Mouse (Mus musculus) right cerebral cortex, postnatal 14 days (tissue): ENCODE measurements around the gene Ngly1.
A peak's percentile ranks its signal among the peaks of the same experiment; 100 is the strongest.
"Not testable (repeated sequence)": the region's sequence is repeated elsewhere in the genome, so short reads cannot be mapped to it uniquely, and the experiment has no call there.

Experiments
- DNase-seq: peaks from one replicate; pipeline ENCODE4 v3.0.0; 2022

Gene Ngly1

DNA sequence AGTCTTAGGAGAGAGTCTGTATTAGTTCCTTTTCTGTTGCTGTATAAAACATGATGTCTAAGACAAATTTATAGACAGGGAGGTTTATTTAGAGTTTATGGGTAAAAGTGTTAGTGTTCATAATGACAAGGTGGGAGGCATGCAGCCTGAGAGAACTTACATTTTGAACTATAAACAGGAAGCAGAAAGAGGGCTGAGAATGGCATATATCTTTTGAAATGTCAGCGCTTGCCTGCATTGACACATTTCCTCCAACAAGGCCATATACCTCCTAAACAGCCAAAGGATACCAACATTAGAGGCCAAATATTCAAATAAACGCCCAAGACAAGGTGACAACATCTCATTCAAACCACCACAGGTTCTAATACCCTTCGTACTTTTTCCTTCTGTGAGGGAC is 12.8 kb downstream of the Ngly1 start:
- DNase-seq: no peak

DNA sequence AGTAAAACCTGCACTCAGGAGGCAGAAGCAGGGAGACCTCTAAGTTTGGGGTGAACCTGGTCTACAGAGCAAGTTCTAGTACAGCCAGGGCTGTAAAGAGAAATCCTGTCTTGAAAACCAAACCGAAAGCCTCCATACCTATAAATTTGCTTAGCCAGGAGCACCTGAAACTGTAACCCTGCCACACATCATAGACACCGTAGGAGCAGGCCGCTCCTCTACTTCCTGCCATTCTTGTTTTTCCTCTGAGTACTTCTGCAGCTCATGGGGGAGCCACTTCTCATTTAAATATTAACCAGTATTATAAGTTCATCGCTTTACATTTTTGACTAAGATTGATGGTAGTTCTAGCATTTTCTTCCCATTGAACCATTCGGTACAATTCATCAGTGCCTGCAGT is 17.9 kb downstream of the Ngly1 start:
- no peak for DNase-seq

DNA sequence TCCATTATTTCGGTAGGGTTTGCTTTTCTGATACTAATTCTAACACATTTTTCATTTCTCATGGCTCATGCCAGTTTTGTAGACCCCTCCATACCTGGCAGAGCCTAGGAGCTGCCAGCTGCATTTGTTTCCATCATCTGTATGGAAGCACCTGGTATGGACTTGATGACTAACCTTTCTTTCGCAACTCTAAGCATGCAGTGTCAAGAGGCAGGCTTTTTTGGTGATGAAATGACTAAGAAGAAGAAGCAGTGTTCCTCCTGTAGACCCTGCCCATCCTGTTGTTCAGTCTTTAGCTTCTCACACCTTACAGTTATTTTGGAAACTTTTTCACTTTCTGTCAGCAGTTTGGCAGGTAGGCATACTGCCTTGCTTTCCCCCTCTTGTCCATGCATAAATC is 20.7 kb downstream of the Ngly1 start:
- no peak for DNase-seq

DNA sequence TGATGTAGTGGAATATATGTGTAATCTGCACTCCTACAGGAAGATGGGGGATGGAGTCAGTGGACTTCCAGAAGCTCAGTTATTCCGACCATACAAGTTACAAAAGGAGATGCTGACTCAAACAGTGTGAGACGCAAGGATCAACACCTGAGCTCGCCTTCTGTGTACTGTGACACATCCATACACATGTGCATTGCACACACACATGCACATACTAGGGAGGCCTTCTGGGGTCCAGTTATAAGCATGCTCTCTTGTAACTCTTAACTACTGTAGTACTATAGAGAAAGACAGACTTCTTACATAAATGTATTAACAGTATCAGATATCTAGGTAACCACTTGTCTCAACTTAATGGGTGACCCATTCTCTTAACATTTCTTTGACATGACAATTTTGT is 24.6 kb downstream of the Ngly1 start:
- no peak for DNase-seq

DNA sequence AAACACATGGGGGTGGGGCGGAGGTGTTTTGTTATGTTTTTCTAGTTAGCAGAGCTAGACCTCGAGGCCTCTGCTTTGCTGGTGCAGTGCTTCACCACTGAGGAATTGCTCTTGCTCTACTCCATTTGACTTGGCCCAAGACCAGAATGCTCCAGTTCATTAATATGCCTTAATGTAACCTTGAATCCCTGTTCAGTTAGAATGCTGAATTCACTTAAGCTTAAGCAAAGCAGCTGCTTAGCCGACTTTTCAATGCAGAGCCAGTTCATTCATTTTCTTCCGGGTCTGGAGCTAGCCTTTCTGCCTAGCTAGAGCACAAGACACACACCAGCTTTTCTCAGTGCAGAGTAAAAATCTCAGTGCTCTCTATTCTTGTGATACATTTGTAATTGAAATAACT is 30.1 kb downstream of the Ngly1 start:
- no peak for DNase-seq

DNA sequence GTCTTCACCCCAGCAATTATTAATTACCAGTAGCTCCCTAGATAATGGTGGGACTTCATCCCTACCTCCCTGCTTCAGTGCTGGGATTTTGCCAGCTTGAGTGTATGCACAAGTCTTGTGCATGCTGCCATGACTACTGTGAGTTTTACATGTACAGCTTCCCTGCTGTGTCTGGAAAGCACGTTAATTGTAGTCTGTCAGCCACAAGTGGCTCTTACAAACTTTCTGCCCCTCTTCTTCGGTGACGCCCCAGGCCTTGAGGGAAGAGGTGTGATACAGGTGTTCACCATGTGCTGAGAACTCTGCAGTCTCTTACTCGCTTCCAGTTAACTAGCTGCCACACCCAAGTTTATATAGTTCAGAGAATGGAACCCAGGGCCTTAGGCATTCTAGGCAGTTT is 34.9 kb downstream of the Ngly1 start:
- DNase-seq: no peak

DNA sequence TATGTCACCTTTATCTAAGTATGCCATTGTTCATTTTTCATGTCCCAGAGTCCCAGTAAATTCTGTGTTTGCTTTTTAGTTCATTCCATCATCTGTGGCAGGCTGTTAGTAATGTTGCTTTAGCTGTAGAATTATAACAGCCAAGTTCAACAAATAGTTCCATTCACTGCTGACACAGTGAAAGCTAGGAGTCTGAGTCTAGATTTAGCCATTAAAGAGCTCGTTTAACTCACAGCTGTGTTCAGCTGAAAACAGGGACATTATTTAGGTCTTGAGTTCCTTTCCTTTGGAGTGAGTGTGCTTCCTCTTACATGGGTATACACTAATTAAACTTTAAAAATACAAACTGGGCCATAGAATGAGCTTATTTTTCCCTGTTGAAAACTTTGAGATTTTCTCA is 43.3 kb downstream of the Ngly1 start:
- DNase-seq: no peak

DNA sequence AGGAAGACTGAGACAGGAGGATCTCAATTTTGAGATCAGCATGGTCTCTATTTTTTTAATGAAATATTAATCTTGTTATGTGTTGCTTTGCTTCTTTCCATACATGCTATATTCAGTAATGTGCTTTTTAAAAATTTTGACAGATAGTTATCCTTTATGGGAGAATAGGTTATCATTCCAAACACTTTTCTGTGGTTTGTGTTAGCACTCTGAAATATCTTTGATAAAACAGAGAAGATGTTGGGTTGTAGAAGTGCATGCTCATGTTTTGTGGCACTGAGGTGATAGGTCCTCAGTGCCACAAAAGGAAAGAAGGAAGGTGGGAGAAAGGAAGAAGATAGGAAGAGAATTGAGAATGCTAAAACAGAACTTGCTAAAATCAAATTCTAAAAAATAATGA is 43.9 kb downstream of the Ngly1 start:
- no peak for DNase-seq

DNA sequence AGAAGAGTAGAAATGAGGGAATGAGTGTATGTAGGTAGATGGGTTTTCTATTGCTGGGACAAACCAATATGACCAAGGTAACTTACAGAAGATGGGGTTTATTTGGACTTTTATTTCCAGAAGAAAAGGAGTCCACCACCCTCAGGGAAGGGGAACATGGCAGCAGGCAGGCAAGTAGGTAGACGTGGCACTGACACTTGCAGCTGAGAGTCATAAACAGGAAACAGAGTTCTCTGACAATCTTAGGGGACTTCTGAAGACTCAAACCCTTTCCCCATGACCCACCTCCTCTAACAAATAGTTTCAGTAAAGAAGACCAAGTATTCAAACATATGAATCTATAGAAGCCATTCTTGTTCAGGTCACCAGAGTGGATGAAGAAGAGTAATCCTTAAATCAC is 44.8 kb downstream of the Ngly1 start:
- no peak for DNase-seq

DNA sequence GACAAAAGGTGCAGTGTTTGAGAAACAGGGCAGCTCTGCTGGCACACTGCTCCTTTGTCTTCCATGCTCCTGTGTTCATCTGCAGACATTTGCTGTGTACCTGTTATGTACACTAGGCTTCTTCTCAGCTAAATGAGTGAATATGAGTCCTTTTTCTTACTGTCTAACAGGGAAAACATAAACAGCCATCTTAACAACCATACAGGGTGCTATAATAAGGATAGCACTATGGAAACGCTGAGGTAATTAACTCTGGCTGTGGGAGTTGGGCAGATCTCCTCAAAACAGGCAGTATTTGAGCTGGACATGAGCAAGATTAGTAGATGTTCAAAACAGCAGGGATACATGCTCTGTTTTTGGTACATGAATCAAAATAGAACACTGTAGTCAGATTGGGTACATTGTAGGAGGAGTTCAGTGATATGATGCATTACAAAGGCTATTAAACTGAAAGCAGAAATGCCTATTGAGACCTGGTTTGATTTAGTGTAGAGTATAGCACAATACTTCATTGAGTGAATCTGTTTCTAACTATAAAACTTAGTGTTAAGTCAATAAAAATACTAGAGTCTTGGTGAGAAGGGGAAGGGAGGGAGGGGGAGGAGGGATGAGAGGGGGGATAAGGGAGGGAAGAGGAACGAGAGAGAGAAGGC is 47.9 kb downstream of the Ngly1 start:
- no peak for DNase-seq

DNA sequence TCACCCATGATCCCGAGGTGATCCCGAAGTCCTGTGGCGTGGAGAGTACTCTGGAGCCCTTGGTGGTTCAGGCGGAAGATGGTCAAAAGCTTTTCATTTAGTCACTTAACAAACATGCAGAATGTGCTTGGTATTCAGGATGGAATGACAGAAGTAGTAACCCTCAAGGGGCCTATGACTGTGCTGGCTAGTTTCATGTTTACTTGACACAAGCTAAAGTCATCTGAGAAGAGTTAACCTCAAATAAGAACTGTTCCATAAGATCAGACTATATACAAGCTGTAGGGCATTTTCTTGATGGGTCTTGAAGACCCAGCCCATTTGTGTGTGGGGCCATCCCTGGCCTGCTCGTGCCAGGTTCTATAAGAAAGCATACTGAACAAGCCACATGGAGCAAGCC is 52.7 kb downstream of the Ngly1 start:
- no peak for DNase-seq

DNA sequence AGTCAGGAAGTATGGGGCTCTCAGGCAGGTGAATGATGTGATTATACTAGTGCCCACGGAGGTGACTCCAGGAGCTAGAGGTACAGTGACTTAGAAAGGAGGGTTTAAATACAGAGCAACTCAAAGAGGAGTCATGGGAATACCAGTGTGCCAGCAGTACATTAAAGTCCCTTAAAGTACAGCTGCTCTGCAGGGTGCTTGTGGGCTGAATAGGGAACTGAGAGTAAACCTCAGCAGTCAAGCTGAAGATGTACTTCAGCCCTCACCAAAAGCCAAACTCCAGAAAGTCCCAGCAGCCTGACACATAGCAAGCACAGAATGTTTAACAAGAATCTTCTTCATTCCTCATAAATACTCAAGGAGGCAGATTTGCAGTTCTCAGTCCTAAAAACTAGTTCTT is 53.6 kb downstream of the Ngly1 start:
- no peak for DNase-seq

DNA sequence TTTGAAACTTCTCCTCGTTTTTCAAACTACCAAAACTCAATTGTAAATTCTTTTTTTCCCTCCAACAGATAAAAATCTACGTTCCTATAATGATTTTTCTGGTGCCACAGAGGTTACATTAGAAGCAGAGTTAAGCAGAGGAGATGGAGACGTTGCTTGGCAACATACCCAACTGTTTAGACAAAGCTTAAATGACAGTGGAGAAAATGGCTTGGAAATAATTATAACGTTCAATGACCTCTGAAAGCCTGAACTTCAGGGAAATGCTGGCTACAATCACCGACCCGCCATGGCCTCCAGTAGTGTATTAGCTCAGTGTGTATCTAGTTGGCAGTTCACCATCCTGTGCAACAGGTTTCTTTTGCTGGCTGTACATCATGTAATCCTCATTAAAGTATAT is 61.7 kb downstream of the Ngly1 start:
- no peak for DNase-seq

DNA sequence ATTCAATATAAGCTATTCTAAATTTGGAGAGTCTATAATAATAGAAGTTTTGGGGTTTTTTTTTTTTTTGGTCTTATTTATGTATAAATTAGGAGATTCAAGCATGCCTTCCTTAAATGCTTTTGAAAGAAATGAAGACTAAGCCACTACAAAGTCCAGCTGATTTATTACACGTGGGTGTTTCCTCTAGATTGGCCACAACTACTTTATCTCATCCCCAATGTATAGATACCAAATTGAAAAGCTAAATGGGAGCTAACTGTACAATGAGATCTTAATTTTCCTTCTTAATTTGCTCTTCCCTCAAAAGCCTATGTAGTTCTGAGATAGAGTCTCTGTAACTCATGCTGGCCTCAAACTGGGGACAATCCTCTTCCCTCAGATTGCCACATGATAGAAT is 63.5 kb downstream of the Ngly1 start:
- DNase-seq: no peak

DNA sequence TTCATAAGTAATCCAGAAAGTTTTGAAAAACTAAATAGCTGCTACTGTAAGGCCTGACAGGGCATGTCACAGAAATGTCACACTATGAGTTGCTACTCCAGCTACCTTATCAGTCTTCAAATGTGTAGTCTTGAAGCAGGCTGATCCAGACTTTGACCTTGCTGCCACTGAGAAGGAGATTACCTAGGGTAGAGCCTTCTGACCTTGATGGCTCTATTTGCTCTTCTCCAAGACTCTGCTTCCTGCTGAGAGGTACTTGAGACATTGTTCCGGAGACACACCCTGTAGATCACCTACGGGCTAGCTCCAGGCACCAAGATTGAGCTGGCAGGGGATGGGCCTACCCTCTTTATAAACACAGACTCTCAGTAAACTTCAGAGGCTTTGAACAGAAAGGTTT is 64.0 kb downstream of the Ngly1 start:
- not testable (repeated sequence) for DNase-seq

DNA sequence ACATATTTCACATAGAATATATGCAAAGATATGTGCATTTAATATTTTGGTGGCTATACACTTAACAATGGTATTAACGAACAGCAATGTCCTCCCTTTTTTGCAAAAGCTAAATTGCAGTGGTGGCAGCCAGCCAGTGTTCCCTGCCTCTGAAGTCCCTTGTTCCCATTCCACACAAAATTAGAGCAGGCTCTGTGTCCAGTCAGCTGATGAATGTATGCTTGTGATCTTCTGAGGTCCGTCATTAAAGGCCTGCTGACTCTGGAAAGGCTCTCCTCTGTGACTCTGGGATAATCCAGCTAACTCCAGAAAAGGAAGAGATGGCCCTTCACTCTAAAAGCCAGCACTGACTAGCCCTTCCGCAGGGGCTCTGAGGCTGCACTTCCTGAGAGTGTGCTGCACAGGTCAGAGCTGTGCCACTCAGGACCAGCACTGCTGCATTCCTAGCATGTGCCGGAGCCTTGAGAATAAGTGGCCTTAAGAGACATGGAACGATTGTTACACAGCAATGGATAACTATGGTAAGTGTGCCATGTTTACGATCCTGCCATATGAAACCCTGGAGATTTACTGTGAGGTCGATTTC is 64.9 kb downstream of the Ngly1 start:
- no peak for DNase-seq

DNA sequence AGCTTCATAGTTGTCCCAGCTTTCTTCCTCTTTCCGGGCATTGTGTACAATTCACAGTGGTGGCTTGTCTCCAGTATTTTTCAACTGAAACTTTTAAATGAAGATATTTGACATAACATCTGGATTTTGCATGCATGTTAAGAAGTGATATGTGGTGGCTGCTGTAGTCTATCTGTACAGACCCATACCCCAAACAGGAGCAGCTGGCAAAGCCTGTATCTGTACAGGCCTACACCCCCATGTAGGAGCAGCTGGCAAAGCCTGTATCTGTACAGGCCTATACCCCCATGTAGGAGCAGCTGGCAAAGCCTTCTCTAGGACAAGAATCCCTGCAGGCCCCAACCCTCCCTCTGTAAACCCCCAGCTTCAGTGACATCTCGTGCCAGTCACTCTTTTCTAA is 65.8 kb downstream of the Ngly1 start:
- DNase-seq: no peak

DNA sequence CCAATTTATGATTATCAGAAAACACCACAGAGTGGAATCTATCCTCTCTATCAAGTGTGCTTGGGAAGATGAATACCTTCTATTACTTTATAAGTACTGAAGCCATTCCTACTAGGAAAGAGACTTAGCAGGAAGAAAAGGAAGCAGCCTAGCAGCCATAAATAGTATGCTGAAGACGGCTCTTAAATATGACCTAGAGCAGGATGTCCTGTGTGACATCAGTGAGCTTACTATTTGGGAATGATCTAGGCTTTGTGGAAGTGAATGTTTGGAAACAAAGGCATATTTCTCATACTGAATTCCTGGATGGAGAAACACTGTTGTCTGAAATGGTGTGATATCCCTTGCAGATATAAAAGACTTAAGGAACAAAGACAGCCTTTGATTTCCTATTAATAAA is 67.6 kb downstream of the Ngly1 start:
- no peak for DNase-seq

DNA sequence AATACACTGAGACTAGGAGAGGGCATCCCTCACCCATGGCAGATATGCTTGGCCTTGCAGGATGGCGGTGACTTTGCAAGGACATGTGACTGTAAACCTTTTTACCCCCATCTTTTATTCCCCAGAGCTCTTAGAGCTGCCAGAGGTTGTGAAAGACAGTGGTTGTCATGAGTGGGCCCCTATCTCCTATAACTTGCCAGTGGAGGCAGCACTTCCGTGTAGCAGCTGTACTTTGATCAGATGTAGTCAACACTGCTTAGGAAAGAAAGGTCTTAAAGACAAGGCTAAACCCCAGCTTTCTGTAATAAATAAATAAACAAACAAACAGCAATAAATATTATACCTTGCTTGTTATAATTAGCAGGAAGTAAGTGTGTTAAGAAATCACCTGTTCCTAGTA is 70.7 kb downstream of the Ngly1 start:
- DNase-seq: no peak

DNA sequence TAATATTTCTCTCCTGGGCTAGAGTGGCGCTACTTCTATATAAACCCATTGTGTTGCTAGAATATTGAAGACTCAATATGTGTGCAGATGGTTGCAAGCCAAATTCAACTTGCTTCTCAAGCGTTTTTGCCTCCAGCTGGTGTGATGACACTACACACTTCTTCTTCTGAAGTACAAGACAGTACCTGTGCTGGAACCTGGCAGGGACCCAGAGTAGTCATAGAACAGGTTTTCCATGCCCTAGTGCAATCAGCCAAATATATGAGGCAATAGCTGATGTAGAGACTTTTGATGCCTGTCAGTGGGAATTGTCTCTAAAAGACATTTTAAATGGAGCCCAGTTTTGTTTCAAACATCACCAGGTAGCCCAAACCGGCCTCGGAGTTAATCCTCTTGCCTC is 75.3 kb downstream of the Ngly1 start:
- DNase-seq: no peak

DNA sequence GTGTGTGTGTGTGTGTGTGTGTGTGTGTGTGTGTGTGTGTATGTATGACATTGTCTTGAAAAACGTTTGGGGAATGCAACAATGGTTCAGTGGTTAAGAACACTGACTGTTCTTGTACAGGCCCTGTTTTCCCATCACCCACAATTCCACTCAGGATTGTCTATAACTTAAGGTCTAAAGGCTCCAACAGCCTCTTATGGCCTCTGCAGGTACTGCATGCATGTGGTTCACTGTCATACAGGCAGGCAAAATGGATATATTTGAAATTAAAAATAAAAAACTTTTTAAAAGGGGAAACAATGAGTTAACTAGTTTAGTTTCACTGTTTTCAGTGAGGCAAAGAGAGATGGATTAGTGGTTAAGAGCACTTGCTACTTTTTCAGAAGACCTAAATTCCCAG is 76.1 kb downstream of the Ngly1 start:
- DNase-seq: no peak

DNA sequence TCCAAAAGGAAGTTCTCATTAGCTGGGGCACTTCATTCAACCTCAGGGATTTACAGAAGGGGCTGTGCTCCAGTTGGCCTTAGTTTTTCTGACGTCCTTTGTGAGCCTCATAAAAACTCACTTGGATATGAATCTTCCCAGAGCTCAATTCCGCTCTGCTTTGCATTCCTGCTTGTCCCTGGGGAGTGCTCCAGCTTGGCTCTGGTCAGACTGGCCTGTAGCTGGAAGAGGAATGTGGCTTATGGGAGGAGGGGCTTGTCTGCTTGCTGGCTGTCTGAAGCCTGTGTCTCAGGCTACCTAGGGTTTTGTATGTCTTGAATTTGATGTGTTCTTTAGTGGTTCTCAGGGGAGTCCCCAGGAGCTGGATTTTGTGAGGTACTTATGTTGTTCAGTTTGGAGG is 79.5 kb downstream of the Ngly1 start:
- DNase-seq: peak; percentile 6

DNA sequence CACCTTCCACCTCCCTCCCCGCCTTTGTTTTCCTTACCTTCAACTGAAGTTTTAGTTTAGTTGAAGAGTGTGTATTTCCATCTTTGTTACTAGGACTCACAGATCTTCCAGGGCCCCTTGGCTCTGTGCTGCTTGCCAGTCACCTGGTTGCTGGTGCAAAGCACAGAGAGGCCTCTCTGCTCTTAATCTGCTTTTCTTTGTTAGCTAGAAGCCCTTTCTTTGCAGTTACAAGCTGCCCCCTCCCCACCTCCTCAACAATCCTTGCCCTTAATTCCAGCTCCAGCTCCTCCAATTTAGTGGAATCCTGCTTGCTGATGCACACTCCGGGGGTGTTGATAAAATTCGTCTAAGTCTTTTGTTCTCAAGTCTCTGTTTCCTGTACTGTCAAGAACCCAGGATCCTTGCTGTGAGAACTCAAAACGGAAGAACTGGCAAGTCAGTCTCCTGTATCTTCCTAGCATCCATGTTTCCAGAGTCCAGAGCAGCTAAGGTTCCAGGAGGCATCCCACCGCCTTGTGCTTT is 79.9 kb downstream of the Ngly1 start:
- DNase-seq: no peak

DNA sequence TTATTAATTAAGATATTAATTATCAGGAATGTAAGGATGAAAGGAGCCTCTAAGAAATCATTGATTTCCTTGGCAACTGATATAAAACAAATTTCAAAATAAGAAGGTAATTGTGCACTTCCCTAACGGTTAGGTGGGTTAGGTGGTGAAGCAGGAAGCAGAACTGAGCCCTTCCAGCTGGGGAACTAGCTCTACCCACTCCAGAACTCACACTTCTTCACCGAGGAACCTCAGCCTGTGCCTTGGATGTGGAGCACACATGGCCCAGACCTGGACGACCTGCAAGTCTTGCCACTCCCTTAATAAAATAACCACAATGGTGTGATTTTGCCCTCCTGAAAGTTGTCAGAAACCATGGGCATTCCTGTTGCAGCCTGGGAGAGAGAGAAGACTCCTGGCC is 80.7 kb downstream of the Ngly1 start:
- DNase-seq: no peak

DNA sequence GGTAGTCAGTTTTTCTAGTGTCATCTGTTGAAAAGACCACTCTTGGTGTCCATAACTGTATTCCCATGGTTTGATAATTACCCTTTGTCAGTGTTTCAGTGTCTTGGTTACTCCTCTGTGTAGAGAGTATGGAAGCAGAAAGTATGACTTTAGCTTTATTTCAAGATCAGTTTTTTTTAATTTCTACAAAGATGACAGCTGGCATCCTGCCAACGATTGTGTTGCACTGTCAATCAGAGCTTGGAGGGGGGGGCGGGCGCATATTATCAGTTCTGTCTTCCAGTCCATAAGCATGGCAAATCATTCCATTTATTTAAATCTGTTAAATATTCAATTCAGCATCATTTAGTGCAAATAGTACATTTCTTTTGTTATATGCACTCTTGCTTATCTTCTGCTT is 85.2 kb downstream of the Ngly1 start:
- DNase-seq: peak; percentile 9
